Mouse (Mus musculus) testis, adult 2 months (tissue): ENCODE results near the gene Enpp6.

ENCODE experiments used
- CTCF ChIP-seq: fragments of 200-500 bp; IDR thresholded peaks from 2 replicates; pipeline ENCODE4 v1.5.1; 2012; ENCODE audit warnings: low read depth, mild to moderate bottlenecking, inconsistent platforms, low read length, moderate library complexity; ENCODE audit not compliant: control insufficient read depth, insufficient read depth, insufficient replicate concordance
- POLR2A ChIP-seq: fragments of 200-500 bp; IDR thresholded peaks from 2 replicates; pipeline ENCODE4 v1.6.1; 2012; ENCODE audit warnings: low read depth, mild to moderate bottlenecking, inconsistent platforms, low read length, moderate library complexity; ENCODE audit not compliant: control insufficient read depth

GRCm38 (mm10) chr8:47047146-47047545, 60.5 kb downstream of the Enpp6 start:
- TF ChIP-seq CTCF (no peak), POLR2A (no peak)
